Mouse (Mus musculus) heart, postnatal 4 days (tissue): Measurements from ENCODE around the gene Ntn3. TPM values are rescaled to one million over a fixed set of nuclear protein-coding genes. Genes with fewer than 3 reads are reported as not detected.

Source experiments
- DNase-seq: peaks from one replicate; pipeline ENCODE4 v3.0.0; 2021
- total RNA-seq, 2 experiments: library from RNA; stranded (reverse); gene quantifications; 2 replicates each; pipeline ENCODE4 v1.2.3; 2021

Gene Ntn3
- total RNA-seq, 2 experiments from 2014 or later: 2.3 to 2.4 TPM

GRCm38 (mm10) chr17:24210591-24210990 is 1.3 kb upstream of the Ntn3 start:
- no peak for DNase-seq

- no peak for DNase-seq
Observed at GRCm38 (mm10) chr17:24209916-24210240, 547 bp upstream of the Ntn3 start.

GRCm38 (mm10) chr17:24208641-24209042 is 689 bp downstream of the Ntn3 start:
- peak; percentile 26 for DNase-seq

- no peak for DNase-seq
Observed at GRCm38 (mm10) chr17:24207768-24208640, 1.3 kb downstream of the Ntn3 start.

- DNase-seq: peak; percentile 51
Observed at GRCm38 (mm10) chr17:24206451-24207351, 2.6 kb downstream of the Ntn3 start.

GRCm38 (mm10) chr17:24205908-24206361 is 3.4 kb downstream of the Ntn3 start:
- peak; percentile 60 for DNase-seq

GRCm38 (mm10) chr17:24205284-24205888 is 3.9 kb downstream of the Ntn3 start, which contains the start of gene Tbc1d24:
Tbc1d24 (minus strand) TSS chr17:24205562.
- peak; percentile 95 for DNase-seq

GRCm38 (mm10) chr17:24204846-24205245 is 4.5 kb downstream of the Ntn3 start:
- no peak for DNase-seq

GRCm38 (mm10) chr17:24203611-24204534 is 5.5 kb downstream of the Ntn3 start:
- DNase-seq: no peak

GRCm38 (mm10) chr17:24203068-24203467 is 6.3 kb downstream of the Ntn3 start:
- DNase-seq: no peak

GRCm38 (mm10) chr17:24201092-24201491 is 8.2 kb downstream of the Ntn3 start:
- DNase-seq: no peak

- DNase-seq: peak; percentile 25
Observed at GRCm38 (mm10) chr17:24199741-24200140, 9.6 kb downstream of the Ntn3 start.

GRCm38 (mm10) chr17:24199252-24199651 is 10.1 kb downstream of the Ntn3 start:
- no peak for DNase-seq

GRCm38 (mm10) chr17:24197032-24197824 is 12.1 kb downstream of the Ntn3 start:
- DNase-seq: no peak

GRCm38 (mm10) chr17:24195349-24195748 is 14.0 kb downstream of the Ntn3 start:
- no peak for DNase-seq

- DNase-seq: no peak
Observed at GRCm38 (mm10) chr17:24193769-24194168, 15.6 kb downstream of the Ntn3 start.

GRCm38 (mm10) chr17:24193268-24193667 is 16.1 kb downstream of the Ntn3 start:
- no peak for DNase-seq

GRCm38 (mm10) chr17:24192848-24193247 is 16.5 kb downstream of the Ntn3 start:
- no peak for DNase-seq

- DNase-seq: no peak
Observed at GRCm38 (mm10) chr17:24191481-24191880, 17.9 kb downstream of the Ntn3 start.

- no peak for DNase-seq
Observed at GRCm38 (mm10) chr17:24190934-24191333, 18.4 kb downstream of the Ntn3 start.

- DNase-seq: no peak
Observed at GRCm38 (mm10) chr17:24174259-24174658, 35.1 kb downstream of the Ntn3 start.
